Mouse (Mus musculus): ENCODE results near the gene Ros1.

DNA sequence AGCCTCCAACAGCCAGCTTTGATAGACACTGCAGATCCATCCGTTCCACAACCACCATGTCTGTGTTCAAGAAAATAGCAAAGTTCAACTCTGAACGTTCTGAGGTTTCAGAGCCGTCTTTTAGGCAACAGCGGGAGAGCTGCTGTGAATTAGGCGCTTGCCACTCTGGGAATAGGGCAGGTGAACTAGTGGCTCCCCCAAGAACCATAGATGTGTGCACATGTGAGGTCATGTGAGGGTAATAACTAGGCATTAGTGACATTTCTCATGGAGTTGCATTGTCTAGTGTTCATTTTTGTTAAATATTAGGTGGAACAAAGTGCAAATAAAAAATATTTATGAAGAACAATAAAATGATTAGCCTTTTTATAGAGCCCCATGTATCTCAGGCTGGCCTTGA lies 47.0 kb upstream of the Ros1 start:
- TF ChIP-seq POLR2A (IDR thresholded peaks at IDR 0.05; ENCODE audit: borderline replicate concordance, control insufficient read depth, low read depth, low read length) = no peak
- TF ChIP-seq CTCF (IDR thresholded peaks at IDR 0.05; ENCODE audit: control insufficient read depth, insufficient read depth, low read length) = no peak

All from bone marrow, adult 2 months (tissue).